Mouse (Mus musculus): ENCODE measurements at regions not wholly inside any gene's neighbourhood (a gene's known extent, or its start where the extent isn't known, plus 50 kb on each side); places are given as distances from the start of the nearest gene placed in this dataset.

DNA sequence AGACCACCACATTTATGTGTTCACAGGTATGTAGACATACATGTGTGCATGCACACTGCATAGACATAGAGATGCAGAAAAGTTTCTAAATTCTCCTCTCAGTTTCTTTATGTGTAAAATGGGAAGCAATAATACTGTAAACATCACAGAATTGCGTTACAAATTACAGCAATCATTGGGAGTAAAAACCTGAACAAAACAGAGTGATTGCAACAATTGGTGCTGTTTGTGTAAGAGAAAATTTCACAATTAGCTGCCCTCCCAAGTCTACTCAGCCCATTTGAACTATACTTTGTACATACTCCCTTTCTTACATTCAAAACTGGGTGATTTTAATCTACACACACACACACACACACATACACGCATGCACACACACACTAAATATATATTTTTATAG, 3480.8 kb upstream of the Gm7489 start:
- no peaks in the 10 kb centered on the region for H3K27me3 ChIP-seq (ENCODE audit: control insufficient read depth, insufficient read depth, low read length)
- WGBS, result 88% methylated on average over 2 of the region's 2 CpGs
- H3K4me1 ChIP-seq (replicated peaks; ENCODE audit: control insufficient read depth, insufficient read depth, low read length), result no peaks in the 10 kb centered on the region
- DNase-seq (ENCODE audit: low spot score), result no peak
- no peaks in the 10 kb centered on the region for H3K9me3 ChIP-seq (ENCODE audit: control insufficient read depth, low read length)
- no peak overlapping the region for H3K27ac ChIP-seq
- no peak overlapping the region for H3K4me3 ChIP-seq (replicated peaks; ENCODE audit: low read length)
- no peak overlapping the region for H3K9ac ChIP-seq
- ATAC-seq (ENCODE audit: low FRiP score), result no peak
- H3K4me2 ChIP-seq (replicated peaks), result no peak overlapping the region
- no peaks in the 10 kb centered on the region for H3K36me3 ChIP-seq (replicated peaks; ENCODE audit: control insufficient read depth, insufficient read depth)

DNA sequence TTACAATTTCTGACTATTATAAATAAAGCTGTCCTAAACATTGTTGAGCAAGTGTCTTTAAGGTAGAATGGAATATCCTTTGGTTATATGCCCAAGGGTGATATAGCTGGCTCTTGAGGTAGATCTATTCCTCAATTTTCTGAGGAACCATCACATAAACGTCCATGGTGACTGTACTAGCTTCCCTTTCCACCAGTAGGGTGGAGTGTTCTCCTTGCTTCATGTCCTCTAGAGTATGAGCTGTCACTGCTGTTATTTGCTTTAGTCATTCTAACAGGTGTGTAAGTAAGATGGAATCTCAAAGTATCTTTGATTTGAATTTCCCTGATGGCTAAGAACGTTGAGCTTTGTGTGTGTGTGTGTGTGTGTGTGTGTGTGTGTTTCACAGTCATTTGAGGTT, 3475.7 kb upstream of the Gm7489 start:
- Histone ChIP-seq H3K4me1 (replicated peaks; ENCODE audit: control insufficient read depth, insufficient read depth, low read length) (no peaks in the 10 kb centered on the region), H3K27ac (no peak overlapping the region), H3K9me3 (ENCODE audit: control insufficient read depth, low read length) (peaks cover 5% of the 10 kb centered on the region; the same call in 1 of the 2 replicates), H3K36me3 (replicated peaks; ENCODE audit: control insufficient read depth, insufficient read depth) (no peaks in the 10 kb centered on the region), H3K9ac (no peak overlapping the region), H3K4me3 (replicated peaks; ENCODE audit: low read length) (no peak overlapping the region), H3K27me3 (ENCODE audit: control insufficient read depth, insufficient read depth, low read length) (no peaks in the 10 kb centered on the region), H3K4me2 (replicated peaks) (no peak overlapping the region)
- 77% methylated on average over 2 of the region's 2 CpGs for WGBS
- DNase-seq (ENCODE audit: low spot score), result no peak
- no peak for ATAC-seq (ENCODE audit: low FRiP score)

DNA sequence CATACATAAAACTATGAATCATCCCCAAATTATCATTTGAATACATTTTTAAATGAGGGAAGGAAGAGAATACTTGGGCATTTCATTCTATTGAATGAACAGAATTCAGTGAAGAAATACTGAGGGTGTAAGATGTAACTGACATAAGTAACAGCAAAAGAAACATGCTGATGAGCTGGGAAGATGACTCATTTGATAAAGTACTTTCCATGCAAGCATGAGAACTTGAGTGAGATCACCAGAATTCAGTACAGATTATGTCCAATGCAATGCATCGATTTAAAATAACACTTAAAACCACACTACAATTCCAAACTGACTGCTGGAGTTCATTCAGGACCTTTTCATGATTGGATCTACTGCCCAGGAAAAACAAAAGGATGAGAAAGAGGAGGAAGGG, 3467.1 kb upstream of the Gm7489 start:
- H3K9ac ChIP-seq, result no peak overlapping the region
- DNase-seq (ENCODE audit: low spot score) (no peak), ATAC-seq (ENCODE audit: low FRiP score) (no peak)
- H3K27ac ChIP-seq, result no peak overlapping the region
- no peaks in the 10 kb centered on the region for H3K36me3 ChIP-seq (replicated peaks; ENCODE audit: control insufficient read depth, insufficient read depth)
- H3K9me3 ChIP-seq (ENCODE audit: control insufficient read depth, low read length), result no peaks in the 10 kb centered on the region
- H3K27me3 ChIP-seq (ENCODE audit: control insufficient read depth, insufficient read depth, low read length), result no peaks in the 10 kb centered on the region
- H3K4me3 ChIP-seq (replicated peaks; ENCODE audit: low read length), result no peak overlapping the region
- WGBS, result 93% methylated on average over 1 of the region's 1 CpGs
- no peaks in the 10 kb centered on the region for H3K4me1 ChIP-seq (replicated peaks; ENCODE audit: control insufficient read depth, insufficient read depth, low read length)
- H3K4me2 ChIP-seq (replicated peaks), result no peak overlapping the region

DNA sequence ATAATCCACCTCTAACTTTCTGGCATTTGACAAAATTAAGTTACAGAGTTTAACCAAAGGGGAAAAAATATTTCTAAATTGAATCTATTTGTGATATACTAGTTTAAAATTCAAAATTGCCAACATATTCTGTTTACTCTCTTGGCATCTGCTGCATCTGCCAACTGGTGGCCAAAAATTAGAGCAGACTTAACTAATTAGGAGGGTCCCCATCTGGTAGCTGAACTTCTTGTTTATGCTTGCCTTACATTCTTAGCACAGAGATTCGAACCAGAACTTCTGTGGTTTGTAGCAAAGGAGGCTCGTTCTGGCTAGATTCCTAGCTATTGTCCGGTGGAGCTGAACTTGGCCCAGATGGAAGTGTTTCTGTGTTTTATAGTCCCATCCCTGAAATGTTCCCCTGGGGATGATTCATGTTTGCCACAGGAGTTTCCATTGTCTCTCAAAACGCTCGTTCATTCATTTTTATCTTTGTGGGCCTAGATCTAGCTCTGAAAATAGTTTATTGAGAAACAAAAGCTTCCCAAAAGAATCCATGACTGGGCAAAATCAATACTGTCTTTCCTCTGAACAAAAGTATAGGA, 3461.5 kb upstream of the Gm7489 start:
- DNase-seq (ENCODE audit: low spot score) (no peak), ATAC-seq (ENCODE audit: low FRiP score) (no peak)
- Histone ChIP-seq H3K4me3 (replicated peaks; ENCODE audit: low read length) (no peak overlapping the region), H3K36me3 (replicated peaks; ENCODE audit: control insufficient read depth, insufficient read depth) (no peaks in the 10 kb centered on the region), H3K27me3 (ENCODE audit: control insufficient read depth, insufficient read depth, low read length) (no peaks in the 10 kb centered on the region), H3K9me3 (ENCODE audit: control insufficient read depth, low read length) (no peaks in the 10 kb centered on the region), H3K9ac (no peak overlapping the region), H3K27ac (no peak overlapping the region), H3K4me1 (replicated peaks; ENCODE audit: control insufficient read depth, insufficient read depth, low read length) (no peaks in the 10 kb centered on the region), H3K4me2 (replicated peaks) (no peak overlapping the region)
- WGBS, result 72% methylated on average over 5 of the region's 5 CpGs

DNA sequence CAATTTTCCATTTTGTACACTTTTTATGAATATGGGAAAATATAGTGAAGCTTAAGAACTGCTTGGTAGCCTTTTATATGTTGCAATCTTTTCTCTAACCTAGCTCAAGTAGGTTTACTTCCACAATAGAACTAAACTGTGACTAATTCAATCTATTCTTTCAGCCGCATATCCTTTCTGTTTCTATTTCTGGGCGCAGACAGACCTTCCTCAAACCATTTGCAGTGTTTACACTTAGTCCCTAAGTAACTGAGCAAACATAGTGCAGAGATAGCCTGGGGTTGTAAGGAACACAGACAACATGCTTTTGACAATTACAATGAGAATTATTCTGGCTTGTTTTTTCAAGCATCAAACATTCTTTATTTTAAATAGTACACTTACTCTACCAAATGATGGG, 3435.1 kb upstream of the Gm7489 start:
- no peak overlapping the region for H3K4me2 ChIP-seq (replicated peaks)
- WGBS, result 40% methylated on average over 2 of the region's 2 CpGs
- ATAC-seq (ENCODE audit: low FRiP score), result no peak
- H3K27me3 ChIP-seq (ENCODE audit: control insufficient read depth, insufficient read depth, low read length), result no peaks in the 10 kb centered on the region
- no peaks in the 10 kb centered on the region for H3K36me3 ChIP-seq (replicated peaks; ENCODE audit: control insufficient read depth, insufficient read depth)
- no peak for DNase-seq (ENCODE audit: low spot score)
- no peak overlapping the region for H3K4me3 ChIP-seq (replicated peaks; ENCODE audit: low read length)
- no peaks in the 10 kb centered on the region for H3K4me1 ChIP-seq (replicated peaks; ENCODE audit: control insufficient read depth, insufficient read depth, low read length)
- no peaks in the 10 kb centered on the region for H3K9me3 ChIP-seq (ENCODE audit: control insufficient read depth, low read length)
- no peak overlapping the region for H3K27ac ChIP-seq
- H3K9ac ChIP-seq, result no peak overlapping the region

DNA sequence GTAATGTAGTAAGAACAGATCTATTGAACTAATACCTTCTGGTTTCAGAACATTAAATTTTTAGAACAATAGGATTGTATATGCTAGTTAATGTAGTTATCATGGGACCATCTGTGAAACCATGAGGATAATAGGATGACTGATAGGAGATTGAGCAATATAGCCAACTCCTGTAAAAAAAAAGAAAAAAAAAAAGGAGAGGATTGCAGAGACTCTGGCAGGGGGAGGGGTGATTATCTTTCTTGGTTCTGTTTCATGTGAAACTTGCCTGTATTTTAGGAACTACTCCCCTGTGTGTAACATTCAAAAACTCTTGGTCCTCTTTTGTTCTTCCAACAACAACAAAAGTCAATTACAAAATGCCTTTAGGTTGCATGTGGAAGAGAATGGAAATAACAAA, 3412.1 kb upstream of the Gm7489 start:
- H3K9me3 ChIP-seq (ENCODE audit: control insufficient read depth, low read length), result no peaks in the 10 kb centered on the region
- ATAC-seq (ENCODE audit: low FRiP score), result no peak
- H3K27ac ChIP-seq, result no peak overlapping the region
- no peaks in the 10 kb centered on the region for H3K36me3 ChIP-seq (replicated peaks; ENCODE audit: control insufficient read depth, insufficient read depth)
- no peak for DNase-seq (ENCODE audit: low spot score)
- H3K4me2 ChIP-seq (replicated peaks), result no peak overlapping the region
- H3K4me3 ChIP-seq (replicated peaks; ENCODE audit: low read length), result no peak overlapping the region
- H3K27me3 ChIP-seq (ENCODE audit: control insufficient read depth, insufficient read depth, low read length), result no peaks in the 10 kb centered on the region
- no peaks in the 10 kb centered on the region for H3K4me1 ChIP-seq (replicated peaks; ENCODE audit: control insufficient read depth, insufficient read depth, low read length)
- no peak overlapping the region for H3K9ac ChIP-seq

DNA sequence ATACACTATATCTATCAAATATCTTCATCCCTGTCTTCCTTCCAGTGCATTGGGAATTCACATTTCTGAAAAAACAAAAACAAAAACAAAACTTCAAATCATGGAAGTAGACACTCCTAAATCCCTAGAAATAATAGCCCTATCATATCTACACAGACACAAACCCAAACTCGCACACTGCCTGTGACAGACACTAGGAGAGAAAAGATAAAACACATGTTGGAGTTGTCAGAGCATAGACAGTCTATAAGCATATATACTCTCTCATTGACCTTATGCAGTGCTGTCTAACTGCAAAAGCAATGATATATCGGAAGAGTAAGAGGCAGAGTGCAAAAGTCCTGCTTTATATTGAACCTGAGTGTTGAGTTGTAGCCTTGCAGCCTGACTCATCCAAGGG, 3386.0 kb upstream of the Gm7489 start:
- Histone ChIP-seq H3K9me3 (ENCODE audit: control insufficient read depth, low read length) (no peaks in the 10 kb centered on the region), H3K9ac (no peak overlapping the region), H3K27me3 (ENCODE audit: control insufficient read depth, insufficient read depth, low read length) (no peaks in the 10 kb centered on the region), H3K36me3 (replicated peaks; ENCODE audit: control insufficient read depth, insufficient read depth) (no peaks in the 10 kb centered on the region), H3K4me3 (replicated peaks; ENCODE audit: low read length) (no peak overlapping the region), H3K4me1 (replicated peaks; ENCODE audit: control insufficient read depth, insufficient read depth, low read length) (no peaks in the 10 kb centered on the region), H3K27ac (no peak overlapping the region), H3K4me2 (replicated peaks) (no peak overlapping the region)
- no peak for DNase-seq (ENCODE audit: low spot score)
- 90% methylated on average over 2 of the region's 2 CpGs for whole genome bisulfite sequencing
- ATAC-seq (ENCODE audit: low FRiP score), result no peak

DNA sequence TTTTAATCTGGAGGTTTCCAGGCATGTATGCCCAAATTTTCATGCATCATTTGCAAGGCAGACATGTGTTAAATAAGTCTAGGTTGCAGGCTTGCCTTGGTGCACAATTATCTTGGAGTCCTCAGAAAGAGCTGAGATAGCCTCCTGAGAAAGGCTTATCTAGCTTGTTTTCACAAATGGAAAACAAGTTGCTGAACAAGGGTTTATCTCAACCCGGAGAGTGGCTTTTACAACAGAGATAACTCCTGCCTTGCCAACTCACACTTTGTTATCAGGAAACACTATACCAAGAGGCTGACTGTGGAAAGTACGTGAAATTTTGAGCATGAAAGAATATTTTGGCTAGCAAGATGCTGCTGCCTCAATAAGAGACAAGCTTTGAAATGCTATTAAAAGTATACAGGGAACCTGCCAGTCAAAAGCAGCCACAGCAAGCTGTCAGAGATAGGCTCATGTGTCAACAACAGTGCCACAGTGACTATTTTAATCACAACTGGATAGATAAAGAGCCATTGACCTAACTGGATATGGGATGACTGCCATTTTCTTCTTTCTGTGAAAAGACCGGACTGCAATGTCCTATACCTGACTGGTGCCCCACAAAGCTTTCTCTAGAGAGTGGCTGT, 3376.6 kb upstream of the Gm7489 start:
- DNase-seq (ENCODE audit: low spot score) (no peak), ATAC-seq (ENCODE audit: low FRiP score) (no peak)
- Histone ChIP-seq H3K4me2 (replicated peaks) (no peak overlapping the region), H3K27ac (no peak overlapping the region), H3K36me3 (replicated peaks; ENCODE audit: control insufficient read depth, insufficient read depth) (no peaks in the 10 kb centered on the region), H3K27me3 (ENCODE audit: control insufficient read depth, insufficient read depth, low read length) (no peaks in the 10 kb centered on the region), H3K9ac (no peak overlapping the region), H3K4me1 (replicated peaks; ENCODE audit: control insufficient read depth, insufficient read depth, low read length) (no peaks in the 10 kb centered on the region), H3K9me3 (ENCODE audit: control insufficient read depth, low read length) (no peaks in the 10 kb centered on the region), H3K4me3 (replicated peaks; ENCODE audit: low read length) (no peak overlapping the region)
- 89% methylated on average over 3 of the region's 3 CpGs for WGBS

DNA sequence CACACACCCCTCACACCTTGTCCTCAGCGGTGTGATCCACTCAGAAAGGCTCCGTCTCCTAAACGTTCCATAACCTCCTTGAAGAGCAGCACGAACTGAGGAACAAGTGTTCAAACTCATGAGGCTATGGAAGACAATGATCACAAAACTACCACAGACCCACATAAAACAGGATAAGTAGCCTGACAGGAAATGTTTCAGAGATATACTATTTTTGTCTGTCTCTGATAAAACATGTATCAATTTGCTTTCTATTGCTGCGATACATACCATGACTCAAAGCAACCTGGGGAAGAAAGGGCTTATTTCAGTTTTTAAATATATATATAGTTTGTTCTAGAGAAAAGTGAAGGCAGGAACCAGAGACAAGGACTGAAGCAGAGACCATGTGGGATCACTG, 3371.7 kb upstream of the Gm7489 start:
- Histone ChIP-seq H3K9me3 (ENCODE audit: control insufficient read depth, low read length) (no peaks in the 10 kb centered on the region), H3K9ac (no peak overlapping the region), H3K27ac (no peak overlapping the region), H3K27me3 (ENCODE audit: control insufficient read depth, insufficient read depth, low read length) (no peaks in the 10 kb centered on the region), H3K4me3 (replicated peaks; ENCODE audit: low read length) (no peak overlapping the region), H3K4me1 (replicated peaks; ENCODE audit: control insufficient read depth, insufficient read depth, low read length) (no peaks in the 10 kb centered on the region), H3K4me2 (replicated peaks) (no peak overlapping the region), H3K36me3 (replicated peaks; ENCODE audit: control insufficient read depth, insufficient read depth) (no peaks in the 10 kb centered on the region)
- DNase-seq (ENCODE audit: low spot score), result no peak
- 94% methylated on average over 5 of the region's 5 CpGs for WGBS
- ATAC-seq (ENCODE audit: low FRiP score), result no peak

DNA sequence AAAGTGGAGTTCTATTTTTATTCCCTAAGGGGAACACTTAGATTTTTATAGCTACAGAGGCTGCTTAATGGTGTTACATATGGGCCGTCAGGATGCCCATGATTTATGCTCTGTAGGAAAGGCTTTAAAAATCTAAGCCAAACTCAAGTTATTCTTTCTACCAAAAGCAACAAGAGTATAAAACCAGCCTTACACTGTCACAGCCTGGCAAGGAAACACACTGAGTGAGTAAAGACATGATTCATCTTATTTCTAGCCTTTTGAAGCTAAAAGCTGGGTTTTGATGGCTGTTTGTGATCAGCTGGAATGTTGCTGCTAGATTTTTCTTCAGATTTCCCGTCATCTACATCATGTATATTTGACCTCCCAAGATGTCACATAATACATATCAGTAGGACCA, 3359.9 kb upstream of the Gm7489 start:
- no peaks in the 10 kb centered on the region for H3K36me3 ChIP-seq (replicated peaks; ENCODE audit: control insufficient read depth, insufficient read depth)
- no peak for ATAC-seq (ENCODE audit: low FRiP score)
- WGBS, result 87% methylated on average over 2 of the region's 2 CpGs

More for the DNA sequence above, 3359.9 kb upstream of the Gm7489 start:
- no peak overlapping the region for H3K4me3 ChIP-seq (replicated peaks; ENCODE audit: low read length)
- H3K27ac ChIP-seq, result no peak overlapping the region
- DNase-seq (ENCODE audit: low spot score), result no peak
- H3K9me3 ChIP-seq (ENCODE audit: control insufficient read depth, low read length), result no peaks in the 10 kb centered on the region
- no peak overlapping the region for H3K4me2 ChIP-seq (replicated peaks)
- H3K27me3 ChIP-seq (ENCODE audit: control insufficient read depth, insufficient read depth, low read length), result no peaks in the 10 kb centered on the region
- no peak overlapping the region for H3K9ac ChIP-seq
- no peaks in the 10 kb centered on the region for H3K4me1 ChIP-seq (replicated peaks; ENCODE audit: control insufficient read depth, insufficient read depth, low read length)

Data from hindbrain, embryonic 14.5 days (tissue).